Mouse (Mus musculus) heart, adult 9 months (tissue): ENCODE data around the gene 2410004P03Rik.

Source experiments
- DNase-seq, 2 experiments: peaks; one replicate each; pipeline ENCODE4 v3.0.0; 2022; ENCODE audit warnings: low spot score in 2 of 2

2410004P03Rik gene

GRCm38 (mm10) chr12:17011100-17011870 lies at the start of gene 2410004P03Rik:
2410004P03Rik (minus strand) TSS chr12:17011727.
- peak; percentile 50 to 76 for DNase-seq

DNA sequence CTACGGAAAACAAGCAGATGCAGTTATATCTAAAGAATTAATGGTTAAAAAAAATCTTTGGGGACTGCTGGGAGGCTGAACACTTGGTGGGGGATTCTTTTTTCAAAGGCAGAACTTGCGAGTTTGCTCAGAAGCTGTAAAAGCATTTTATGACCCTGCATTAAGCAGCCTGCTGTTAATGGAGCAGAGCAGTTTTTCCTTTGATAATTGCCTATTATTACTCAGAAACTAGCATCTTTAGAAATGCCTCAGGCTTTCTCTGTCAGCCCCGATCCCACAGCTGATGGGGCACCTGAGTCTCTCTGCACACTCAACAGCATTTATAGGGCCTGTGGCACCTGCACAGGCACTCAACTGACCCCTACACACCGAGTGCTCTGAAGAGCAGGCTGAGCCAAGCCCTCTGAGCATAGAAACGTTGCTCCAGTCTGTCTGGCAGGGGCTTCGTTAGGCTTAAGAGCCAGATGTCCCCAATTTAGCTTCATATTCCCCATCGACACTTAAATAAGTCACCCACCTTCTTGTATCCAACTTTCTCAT lies 49.7 kb upstream of the 2410004P03Rik start:
- DNase-seq, result no peak

DNA sequence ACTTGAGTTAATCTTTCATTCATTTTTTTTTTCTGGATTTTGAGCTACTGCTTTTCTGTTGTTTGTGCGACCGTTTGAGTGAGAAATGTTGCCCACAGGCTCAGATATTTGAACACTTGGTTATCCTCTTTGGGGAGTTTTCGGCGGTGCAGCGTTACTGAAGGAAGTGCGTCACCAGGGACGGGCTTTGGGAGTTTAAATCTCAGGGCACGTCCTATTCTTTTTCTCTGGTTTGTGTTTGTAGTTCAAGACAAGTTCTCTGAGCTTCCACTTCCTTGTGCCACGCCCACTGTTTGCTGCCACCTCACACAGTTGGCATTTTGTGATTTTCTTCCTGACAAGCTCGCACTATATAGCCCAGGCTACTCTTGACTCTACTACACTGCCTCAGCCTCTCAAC lies 47.0 kb upstream of the 2410004P03Rik start:
- no peak for DNase-seq

GRCm38 (mm10) chr12:17057110-17057509 lies 45.6 kb upstream of the 2410004P03Rik start:
- DNase-seq, result no peak

- no peak for DNase-seq
These were observed 44.2 kb upstream of the 2410004P03Rik start for GRCm38 (mm10) chr12:17055766-17056165.

DNA sequence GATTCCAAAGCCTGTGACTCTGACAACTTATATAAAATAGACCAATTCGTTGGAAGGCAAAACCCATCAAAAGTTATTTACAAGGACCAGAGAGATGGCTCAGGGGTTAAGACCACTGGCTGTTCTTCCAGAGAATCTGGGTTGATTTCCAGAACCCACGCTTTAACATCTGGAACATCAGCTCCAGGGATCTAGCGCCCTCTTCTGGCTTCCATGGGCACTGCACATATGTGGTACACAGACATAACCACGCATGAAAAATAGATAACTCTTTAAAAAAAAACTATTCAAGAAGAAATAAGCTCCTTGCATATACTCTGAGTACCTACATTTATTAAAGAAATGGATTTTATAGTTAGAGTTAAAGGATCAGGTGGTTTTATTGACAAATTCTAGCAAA lies 43.2 kb upstream of the 2410004P03Rik start:
- no peak for DNase-seq

GRCm38 (mm10) chr12:17052673-17053072 lies 41.1 kb upstream of the 2410004P03Rik start:
- DNase-seq, result no peak

DNA sequence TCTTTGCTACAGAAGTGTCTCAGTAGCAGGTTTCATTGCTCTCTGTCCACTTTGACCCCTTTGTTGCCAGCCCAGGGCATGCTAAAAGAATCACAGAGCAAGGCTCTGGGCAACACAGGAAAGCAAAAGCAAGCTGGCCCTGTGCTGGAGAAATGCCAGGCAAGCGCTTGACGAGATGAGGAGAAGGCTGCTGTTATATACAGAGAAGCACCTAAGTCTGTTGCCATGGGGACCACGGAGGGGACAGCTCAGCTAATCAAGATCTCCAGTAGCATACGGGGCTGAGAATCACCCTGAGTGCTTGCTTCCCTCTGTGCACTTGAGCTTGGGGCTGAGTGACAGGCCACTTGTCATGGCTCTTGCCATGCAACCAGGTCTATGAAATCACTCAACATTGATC lies 39.5 kb upstream of the 2410004P03Rik start:
- DNase-seq, result no peak

GRCm38 (mm10) chr12:17049796-17050195 lies 38.3 kb upstream of the 2410004P03Rik start:
- DNase-seq, result no peak

- no peak for DNase-seq
These were observed 37.6 kb upstream of the 2410004P03Rik start for GRCm38 (mm10) chr12:17048979-17049612.

DNA sequence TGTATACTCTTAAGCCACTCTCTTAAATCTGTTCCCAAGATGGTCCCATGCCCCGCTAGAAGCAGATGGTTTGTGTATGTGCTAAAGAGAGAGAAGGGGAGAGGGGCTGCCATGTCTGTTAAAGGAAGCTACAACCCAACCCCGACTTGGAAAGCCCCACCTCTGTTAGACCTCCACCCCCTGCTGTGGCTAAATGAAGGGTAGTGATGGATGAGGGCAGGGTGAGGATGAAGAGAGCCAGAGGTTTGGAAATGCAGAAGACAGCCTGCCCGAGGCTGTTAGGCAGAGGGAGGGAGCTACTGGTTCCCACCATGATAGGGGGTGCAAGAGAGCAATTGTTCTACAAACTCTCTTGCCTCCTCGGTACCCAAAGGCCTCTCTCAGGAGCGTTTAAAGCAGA lies 31.8 kb upstream of the 2410004P03Rik start:
- no peak for DNase-seq

DNA sequence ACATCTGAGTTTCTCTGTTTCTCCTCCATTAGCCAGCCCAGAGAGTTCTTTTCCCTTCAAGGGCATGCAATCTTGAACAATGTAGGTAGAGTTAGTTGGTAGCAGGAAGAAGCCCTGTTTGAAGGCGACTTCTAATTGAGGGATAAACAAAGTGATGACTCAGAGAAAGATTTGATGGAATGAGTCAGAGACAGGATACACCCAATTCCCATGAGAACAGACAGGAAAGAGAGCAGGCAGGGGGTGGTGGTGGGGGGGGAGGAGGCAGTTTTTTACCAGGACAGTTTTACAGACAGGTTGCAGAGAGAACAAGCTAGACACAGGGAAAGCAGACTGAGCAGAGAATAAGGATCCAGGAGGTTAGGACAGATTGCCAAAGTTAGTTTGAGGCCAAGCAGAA lies 29.0 kb upstream of the 2410004P03Rik start:
- DNase-seq, result no peak

DNA sequence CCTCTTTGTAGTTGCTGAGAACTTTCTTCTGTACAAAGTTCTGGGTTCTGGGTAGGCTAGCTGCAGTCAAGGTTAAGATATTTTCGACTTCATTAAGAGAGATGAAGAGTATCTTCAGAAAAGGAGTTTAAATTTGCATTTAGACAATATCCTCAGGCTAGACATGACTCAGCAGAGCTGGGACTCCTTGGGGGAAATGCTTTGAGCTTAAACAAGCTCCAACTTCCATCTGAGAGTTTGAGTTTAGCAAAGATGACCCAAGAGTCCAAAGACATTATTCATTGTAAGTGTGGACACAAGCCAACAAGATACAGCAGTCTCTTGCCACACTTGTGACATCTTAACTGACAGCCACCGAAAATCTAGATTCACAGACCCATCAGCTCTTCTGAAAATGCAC lies 27.9 kb upstream of the 2410004P03Rik start:
- no peak for DNase-seq

- no peak for DNase-seq
These were observed 26.7 kb upstream of the 2410004P03Rik start for GRCm38 (mm10) chr12:17038246-17038645.

- DNase-seq, result no peak
These were observed 25.6 kb upstream of the 2410004P03Rik start for GRCm38 (mm10) chr12:17037053-17037610.

DNA sequence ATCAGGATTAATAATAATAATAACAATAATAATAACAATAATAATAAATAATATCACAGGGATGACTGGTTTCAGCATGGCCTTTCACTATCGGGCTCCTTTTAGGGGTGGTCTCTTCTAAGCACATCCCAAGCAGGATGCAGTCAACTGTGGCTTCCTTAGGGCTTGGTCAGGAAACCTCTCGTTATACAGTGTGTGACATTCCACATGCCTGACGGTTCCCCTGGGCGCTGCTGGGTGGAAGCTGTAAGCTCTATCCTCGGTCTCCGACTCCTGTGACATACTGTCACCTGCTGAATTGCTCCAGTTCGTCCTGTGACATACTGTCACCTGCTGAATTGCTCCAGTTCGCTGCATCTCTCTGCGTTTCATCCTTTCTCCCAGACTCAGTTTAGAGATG lies 25.0 kb upstream of the 2410004P03Rik start:
- DNase-seq, result no peak

- DNase-seq, result no peak
These were observed 23.6 kb upstream of the 2410004P03Rik start for GRCm38 (mm10) chr12:17035128-17035527.

DNA sequence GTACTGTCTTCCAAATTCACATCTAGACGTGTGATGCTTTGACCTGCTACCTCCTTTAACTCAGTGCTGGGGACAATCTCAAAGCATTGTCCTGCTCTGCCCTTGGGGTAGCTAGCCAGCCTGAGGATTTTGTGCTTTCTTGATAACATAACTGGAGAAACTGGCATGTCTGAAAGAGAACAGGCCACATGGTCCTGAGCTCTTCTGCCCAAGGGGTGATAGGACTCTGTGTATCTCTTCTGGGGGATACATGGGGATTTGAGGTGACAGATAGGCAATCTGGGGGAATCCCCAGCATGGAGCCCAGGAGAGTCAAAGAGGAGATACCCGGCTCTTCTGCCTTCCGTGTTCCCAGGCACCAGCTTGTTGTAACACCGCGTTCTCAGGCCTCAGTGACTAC lies 23.1 kb upstream of the 2410004P03Rik start:
- DNase-seq, result no peak

DNA sequence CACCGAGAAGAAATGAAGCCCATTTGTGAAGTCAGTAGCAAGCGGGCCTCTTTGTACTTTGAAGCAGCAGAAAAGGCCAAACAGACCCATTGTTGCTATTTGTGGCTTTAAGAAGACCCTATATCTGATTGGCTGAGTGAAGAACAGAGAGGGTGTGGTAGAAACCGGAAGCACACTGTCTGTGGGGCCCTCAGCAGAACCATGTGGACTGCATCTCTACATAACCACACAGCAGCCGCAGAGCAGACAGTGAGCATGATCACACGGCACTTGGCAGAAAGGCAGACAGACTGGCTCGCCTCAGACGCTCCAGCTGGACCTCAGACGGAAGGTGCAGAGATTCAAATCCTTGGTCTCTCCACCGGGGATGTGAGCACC lies 21.9 kb upstream of the 2410004P03Rik start:
- DNase-seq, result no peak

GRCm38 (mm10) chr12:17032694-17033463 lies 21.4 kb upstream of the 2410004P03Rik start:
- DNase-seq, result peak in 1 of 2 experiments; percentile 26

- DNase-seq, result no peak
These were observed 13.1 kb upstream of the 2410004P03Rik start for GRCm38 (mm10) chr12:17024554-17025110.

- no peak for DNase-seq
These were observed 10.6 kb upstream of the 2410004P03Rik start for GRCm38 (mm10) chr12:17022145-17022544.
